Mouse (Mus musculus): Measurements from ENCODE around the gene Rps8. TPM values are rescaled to one million over a fixed set of nuclear protein-coding genes. Genes with fewer than 3 reads are reported as not detected.

Gene Rps8
- polyA plus RNA-seq, 1 experiment from 2014 or later, result 1,111 TPM

- DNase-seq (ENCODE audit: low spot score) (no peak), ATAC-seq (ENCODE audit: insufficient number of reproducible peaks, low FRiP score, low TSS enrichment, low read depth) (no peak)
- Histone ChIP-seq H3K4me2 (ENCODE audit: low read depth, severe bottlenecking) (no peak overlapping the region), H3K9me3 (ENCODE audit: control insufficient read depth, low read length) (no peaks in the 10 kb centered on the region), H3K4me1 (ENCODE audit: control insufficient read depth, insufficient read depth, low read length) (no peaks in the 10 kb centered on the region), H3K27ac (replicated peaks; ENCODE audit: low read depth, low read length) (no peak overlapping the region), H3K9ac (ENCODE audit: low read length) (no peak overlapping the region), H3K27me3 (ENCODE audit: control insufficient read depth, insufficient read depth, low read length) (no peaks in the 10 kb centered on the region), H3K36me3 (ENCODE audit: control insufficient read depth, insufficient read depth, low read length) (no peaks in the 10 kb centered on the region), H3K4me3 (ENCODE audit: low read depth, low read length) (no peak overlapping the region)
- 79% methylated on average over 5 of the region's 5 CpGs for WGBS
These were observed 40.5 kb downstream of the Rps8 start for GRCm38 (mm10) chr4:117115592-117115991.

- 85% methylated on average over 1 of the region's 1 CpGs for WGBS
- ATAC-seq (ENCODE audit: insufficient number of reproducible peaks, low FRiP score, low TSS enrichment, low read depth), result no peak
- no peaks in the 10 kb centered on the region for H3K9me3 ChIP-seq (ENCODE audit: control insufficient read depth, low read length)
These were observed 42.8 kb downstream of the Rps8 start for GRCm38 (mm10) chr4:117113237-117113636.

DNA sequence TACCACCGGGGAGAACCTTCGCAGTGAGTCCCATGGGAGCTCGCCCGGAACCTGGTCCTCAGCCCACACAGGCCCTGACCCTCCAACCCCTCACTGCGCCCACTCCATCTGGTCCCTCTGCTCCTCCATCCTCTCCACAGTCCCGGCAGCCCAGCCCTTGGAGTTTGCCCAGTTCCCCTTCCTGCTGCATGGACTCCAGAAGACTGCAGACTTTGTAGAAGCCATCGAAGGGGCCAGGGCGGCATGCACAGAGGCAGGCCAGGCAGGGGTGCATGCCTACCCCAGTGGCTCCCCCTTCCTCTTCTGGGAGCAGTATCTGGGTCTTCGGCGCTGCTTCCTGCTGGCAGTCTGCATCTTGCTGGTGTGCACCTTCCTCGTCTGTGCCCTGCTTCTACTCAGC, 45.1 kb downstream of the Rps8 start:
- Histone ChIP-seq H3K4me2 (ENCODE audit: low read depth, severe bottlenecking) (no peak overlapping the region), H3K27ac (replicated peaks; ENCODE audit: low read depth, low read length) (no peak overlapping the region), H3K4me3 (ENCODE audit: low read depth, low read length) (no peak overlapping the region), H3K4me1 (ENCODE audit: control insufficient read depth, insufficient read depth, low read length) (no peaks in the 10 kb centered on the region), H3K36me3 (ENCODE audit: control insufficient read depth, insufficient read depth, low read length) (no peaks in the 10 kb centered on the region), H3K9me3 (ENCODE audit: control insufficient read depth, low read length) (no peaks in the 10 kb centered on the region), H3K27me3 (ENCODE audit: control insufficient read depth, insufficient read depth, low read length) (no peaks in the 10 kb centered on the region), H3K9ac (ENCODE audit: low read length) (no peak overlapping the region)
- 92% methylated on average over 11 of the region's 11 CpGs for WGBS
- no peak for DNase-seq (ENCODE audit: low spot score)
- ATAC-seq (ENCODE audit: insufficient number of reproducible peaks, low FRiP score, low TSS enrichment, low read depth), result no peak

More at GRCm38 (mm10) chr4:117113237-117113636, 42.8 kb downstream of the Rps8 start:
- Histone ChIP-seq H3K27ac (replicated peaks; ENCODE audit: low read depth, low read length) (no peak overlapping the region), H3K4me2 (ENCODE audit: low read depth, severe bottlenecking) (0 out of 2 replicates have a peak overlapping the region, but pooled peaks have one; percentile 17), H3K9ac (ENCODE audit: low read length) (no peak overlapping the region), H3K4me1 (ENCODE audit: control insufficient read depth, insufficient read depth, low read length) (no peaks in the 10 kb centered on the region), H3K36me3 (ENCODE audit: control insufficient read depth, insufficient read depth, low read length) (no peaks in the 10 kb centered on the region), H3K27me3 (ENCODE audit: control insufficient read depth, insufficient read depth, low read length) (no peaks in the 10 kb centered on the region), H3K4me3 (ENCODE audit: low read depth, low read length) (no peak overlapping the region)
- DNase-seq (ENCODE audit: low spot score), result no peak

DNA sequence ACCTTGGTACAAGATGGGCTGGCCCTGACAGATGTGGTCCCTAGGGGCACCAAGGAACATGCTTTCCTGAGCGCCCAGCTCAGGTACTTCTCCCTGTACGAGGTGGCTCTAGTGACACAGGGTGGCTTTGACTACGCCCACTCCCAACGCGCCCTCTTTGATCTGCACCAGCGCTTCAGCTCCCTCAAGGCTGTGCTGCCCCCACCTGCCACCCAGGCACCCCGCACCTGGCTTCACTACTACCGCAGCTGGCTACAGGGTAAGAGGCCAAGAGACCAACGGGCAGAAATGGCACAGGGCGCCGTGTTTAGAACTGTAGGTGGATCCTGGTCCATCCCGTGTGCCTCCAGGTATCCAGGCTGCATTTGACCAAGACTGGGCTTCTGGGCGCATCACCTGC, 45.8 kb downstream of the Rps8 start:
- WGBS, result 93% methylated on average over 13 of the region's 13 CpGs

DNA sequence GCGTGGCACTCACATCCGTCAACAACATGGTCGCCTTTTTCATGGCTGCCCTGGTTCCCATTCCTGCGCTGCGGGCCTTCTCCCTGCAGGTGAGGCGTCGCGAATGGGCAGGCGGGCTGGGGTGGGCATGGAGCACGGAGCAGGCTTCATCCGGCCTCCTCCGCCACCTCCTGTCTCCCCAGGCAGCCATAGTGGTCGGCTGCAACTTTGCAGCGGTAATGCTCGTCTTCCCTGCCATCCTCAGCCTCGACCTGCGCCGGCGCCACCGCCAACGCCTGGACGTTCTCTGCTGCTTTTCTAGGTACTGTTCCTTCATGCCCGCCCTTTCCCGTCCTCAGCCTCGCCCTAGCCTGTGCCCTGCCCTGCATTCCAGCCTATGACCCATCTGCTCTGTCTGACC, 46.7 kb downstream of the Rps8 start:
- no peak overlapping the region for H3K4me3 ChIP-seq (ENCODE audit: low read depth, low read length)
- DNase-seq (ENCODE audit: low spot score) (no peak), ATAC-seq (ENCODE audit: insufficient number of reproducible peaks, low FRiP score, low TSS enrichment, low read depth) (no peak)
- H3K4me1 ChIP-seq (ENCODE audit: control insufficient read depth, insufficient read depth, low read length), result no peaks in the 10 kb centered on the region
- H3K4me2 ChIP-seq (ENCODE audit: low read depth, severe bottlenecking), result no peak overlapping the region
- H3K9ac ChIP-seq (ENCODE audit: low read length), result no peak overlapping the region
- no peaks in the 10 kb centered on the region; the same call in 1 of the 2 replicates for H3K36me3 ChIP-seq (ENCODE audit: control insufficient read depth, insufficient read depth, low read length)
- WGBS, result 95% methylated on average over 25 of the region's 25 CpGs
- no peaks in the 10 kb centered on the region for H3K27me3 ChIP-seq (ENCODE audit: control insufficient read depth, insufficient read depth, low read length)
- H3K27ac ChIP-seq (replicated peaks; ENCODE audit: low read depth, low read length), result no peak overlapping the region
- no peaks in the 10 kb centered on the region for H3K9me3 ChIP-seq (ENCODE audit: control insufficient read depth, low read length)

More for the DNA sequence above, 45.8 kb downstream of the Rps8 start:
- no peak for DNase-seq (ENCODE audit: low spot score)
- H3K4me3 ChIP-seq (ENCODE audit: low read depth, low read length), result no peak overlapping the region
- no peak overlapping the region for H3K27ac ChIP-seq (replicated peaks; ENCODE audit: low read depth, low read length)
- no peaks in the 10 kb centered on the region for H3K27me3 ChIP-seq (ENCODE audit: control insufficient read depth, insufficient read depth, low read length)
- no peaks in the 10 kb centered on the region for H3K36me3 ChIP-seq (ENCODE audit: control insufficient read depth, insufficient read depth, low read length)
- H3K9me3 ChIP-seq (ENCODE audit: control insufficient read depth, low read length), result no peaks in the 10 kb centered on the region
- no peak for ATAC-seq (ENCODE audit: insufficient number of reproducible peaks, low FRiP score, low TSS enrichment, low read depth)
- no peak overlapping the region for H3K9ac ChIP-seq (ENCODE audit: low read length)
- H3K4me1 ChIP-seq (ENCODE audit: control insufficient read depth, insufficient read depth, low read length), result no peaks in the 10 kb centered on the region
- H3K4me2 ChIP-seq (ENCODE audit: low read depth, severe bottlenecking), result no peak overlapping the region

GRCm38 (mm10) chr4:117108524-117108849, 47.6 kb downstream of the Rps8 start:
- ATAC-seq (ENCODE audit: insufficient number of reproducible peaks, low FRiP score, low TSS enrichment, low read depth) (no peak), DNase-seq (ENCODE audit: low spot score) (no peak)
- WGBS, result 97% methylated on average over 6 of the region's 6 CpGs
- Histone ChIP-seq H3K4me2 (ENCODE audit: low read depth, severe bottlenecking) (no peak overlapping the region), H3K9ac (ENCODE audit: low read length) (no peak overlapping the region), H3K36me3 (ENCODE audit: control insufficient read depth, insufficient read depth, low read length) (no peaks in the 10 kb centered on the region; the same call in 1 of the 2 replicates), H3K27ac (replicated peaks; ENCODE audit: low read depth, low read length) (no peak overlapping the region), H3K4me3 (ENCODE audit: low read depth, low read length) (no peak overlapping the region), H3K9me3 (ENCODE audit: control insufficient read depth, low read length) (no peaks in the 10 kb centered on the region), H3K27me3 (ENCODE audit: control insufficient read depth, insufficient read depth, low read length) (no peaks in the 10 kb centered on the region), H3K4me1 (ENCODE audit: control insufficient read depth, insufficient read depth, low read length) (no peaks in the 10 kb centered on the region)

DNA sequence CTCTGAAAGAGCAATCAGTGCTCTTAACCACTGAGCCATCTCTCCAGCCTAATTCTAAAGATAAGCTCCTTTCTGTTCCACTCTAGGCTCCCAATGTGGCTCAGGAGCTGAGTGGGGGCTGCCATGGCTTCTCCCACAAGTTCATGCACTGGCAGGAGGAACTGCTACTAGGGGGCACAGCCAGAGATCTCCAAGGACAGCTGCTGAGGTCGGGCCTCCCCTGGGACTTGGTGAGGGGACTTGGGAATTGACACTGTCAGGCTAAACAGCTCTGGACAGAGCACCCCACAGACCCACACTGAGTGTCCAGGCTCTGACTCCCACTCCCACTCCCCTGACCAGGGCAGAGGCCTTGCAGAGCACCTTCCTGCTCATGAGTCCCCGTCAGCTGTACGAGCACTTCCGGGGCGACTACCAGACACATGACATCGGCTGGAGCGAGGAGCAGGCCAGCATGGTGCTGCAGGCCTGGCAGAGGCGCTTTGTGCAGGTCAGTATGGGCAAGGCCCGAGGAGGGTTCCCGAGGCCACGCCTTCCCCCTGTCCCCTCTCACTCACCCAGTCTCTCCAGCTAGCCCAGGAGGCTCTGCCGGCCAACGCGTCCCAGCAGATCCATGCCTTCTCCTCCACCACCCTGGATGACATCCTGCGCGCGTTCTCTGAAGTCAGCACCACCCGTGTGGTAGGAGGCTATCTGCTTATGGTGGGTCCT, 48.1 kb downstream of the Rps8 start:
- 90% methylated on average over 18 of the region's 18 CpGs for WGBS
- Histone ChIP-seq H3K27me3 (ENCODE audit: control insufficient read depth, insufficient read depth, low read length) (no peaks in the 10 kb centered on the region), H3K9ac (ENCODE audit: low read length) (no peak overlapping the region), H3K27ac (replicated peaks; ENCODE audit: low read depth, low read length) (no peak overlapping the region), H3K4me1 (ENCODE audit: control insufficient read depth, insufficient read depth, low read length) (no peaks in the 10 kb centered on the region), H3K4me3 (ENCODE audit: low read depth, low read length) (no peak overlapping the region), H3K4me2 (ENCODE audit: low read depth, severe bottlenecking) (no peak overlapping the region), H3K36me3 (ENCODE audit: control insufficient read depth, insufficient read depth, low read length) (no peaks in the 10 kb centered on the region; the same call in 1 of the 2 replicates), H3K9me3 (ENCODE audit: control insufficient read depth, low read length) (no peaks in the 10 kb centered on the region)
- DNase-seq (ENCODE audit: low spot score), result no peak
- ATAC-seq (ENCODE audit: insufficient number of reproducible peaks, low FRiP score, low TSS enrichment, low read depth), result no peak

GRCm38 (mm10) chr4:117105127-117105526, 50.9 kb downstream of the Rps8 start:
- no peaks in the 10 kb centered on the region; the same call in 1 of the 2 replicates for H3K36me3 ChIP-seq (ENCODE audit: control insufficient read depth, insufficient read depth, low read length)
- no peak for ATAC-seq (ENCODE audit: insufficient number of reproducible peaks, low FRiP score, low TSS enrichment, low read depth)
- H3K4me2 ChIP-seq (ENCODE audit: low read depth, severe bottlenecking), result no peak overlapping the region
- no peak overlapping the region for H3K4me3 ChIP-seq (ENCODE audit: low read depth, low read length)
- H3K9ac ChIP-seq (ENCODE audit: low read length), result no peak overlapping the region; the same call in 1 of the 2 replicates
- 70% methylated on average over 10 of the region's 10 CpGs for WGBS
- no peak for DNase-seq (ENCODE audit: low spot score)
- no peaks in the 10 kb centered on the region for H3K9me3 ChIP-seq (ENCODE audit: control insufficient read depth, low read length)
- no peak overlapping the region for H3K27ac ChIP-seq (replicated peaks; ENCODE audit: low read depth, low read length)
- H3K4me1 ChIP-seq (ENCODE audit: control insufficient read depth, insufficient read depth, low read length), result no peaks in the 10 kb centered on the region
- no peaks in the 10 kb centered on the region for H3K27me3 ChIP-seq (ENCODE audit: control insufficient read depth, insufficient read depth, low read length)

DNA sequence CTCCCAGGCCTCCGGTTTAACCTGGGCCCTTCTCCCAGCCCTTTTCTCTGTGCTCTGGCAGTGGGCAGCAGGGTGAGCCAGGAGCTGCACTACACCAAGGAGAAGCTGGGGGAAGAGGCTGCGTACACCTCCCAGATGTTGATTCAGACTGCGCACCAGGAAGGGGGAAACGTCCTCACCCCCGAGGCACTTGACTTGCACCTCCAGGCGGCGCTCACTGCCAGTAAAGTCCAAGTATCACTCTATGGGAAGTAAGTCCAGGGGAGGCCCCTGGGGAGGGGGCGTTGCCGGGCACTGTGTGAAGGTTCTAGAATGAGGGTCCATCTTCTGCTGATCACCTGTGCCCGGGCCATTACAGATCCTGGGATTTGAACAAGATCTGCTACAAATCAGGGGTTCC, 51.4 kb downstream of the Rps8 start:
- H3K27ac ChIP-seq (replicated peaks; ENCODE audit: low read depth, low read length), result no peak overlapping the region
- no peaks in the 10 kb centered on the region; the same call in 1 of the 2 replicates for H3K36me3 ChIP-seq (ENCODE audit: control insufficient read depth, insufficient read depth, low read length)
- H3K4me3 ChIP-seq (ENCODE audit: low read depth, low read length), result no peak overlapping the region
- H3K4me1 ChIP-seq (ENCODE audit: control insufficient read depth, insufficient read depth, low read length), result no peaks in the 10 kb centered on the region
- H3K9me3 ChIP-seq (ENCODE audit: control insufficient read depth, low read length), result no peaks in the 10 kb centered on the region
- no peaks in the 10 kb centered on the region for H3K27me3 ChIP-seq (ENCODE audit: control insufficient read depth, insufficient read depth, low read length)
- H3K9ac ChIP-seq (ENCODE audit: low read length), result no peak overlapping the region
- DNase-seq (ENCODE audit: low spot score) (no peak), ATAC-seq (ENCODE audit: insufficient number of reproducible peaks, low FRiP score, low TSS enrichment, low read depth) (no peak)
- 81% methylated on average over 10 of the region's 10 CpGs for WGBS
- no peak overlapping the region for H3K4me2 ChIP-seq (ENCODE audit: low read depth, severe bottlenecking)
